Mouse (Mus musculus): ENCODE measurements around the gene Il4. TPM values are rescaled to one million over a fixed set of nuclear protein-coding genes. Genes with fewer than 3 reads are reported as not detected.
A peak's percentile ranks its signal among the peaks of the same experiment; 100 is the strongest.

Il4 gene
- polyA plus RNA-seq, 1 experiment from 2014 or later: 0.88 TPM

DNA sequence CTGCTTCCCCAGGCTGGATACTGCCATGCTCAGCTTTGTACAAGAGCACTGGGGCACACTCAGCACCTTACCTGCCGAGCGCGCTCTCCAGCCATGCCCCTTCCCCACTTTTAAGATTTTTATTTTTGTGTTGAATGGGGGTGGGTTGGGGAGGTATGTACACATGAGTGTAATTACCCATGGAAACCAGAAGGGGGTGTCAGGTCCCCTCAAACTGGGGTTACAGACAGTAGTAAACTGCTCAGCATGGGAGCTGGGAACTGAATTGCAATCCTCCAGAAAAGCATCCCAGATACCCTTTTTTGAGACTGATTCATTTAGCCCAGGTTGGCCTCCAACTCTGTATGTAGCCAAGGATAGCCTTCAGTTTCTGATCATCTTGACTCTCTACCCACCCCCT lies 13.5 kb downstream of the Il4 start:
- no peaks in the 10 kb centered on the region for H3K4me1 ChIP-seq (ENCODE audit: control insufficient read depth, insufficient read depth, low read length)
- no peak overlapping the region for H3K4me3 ChIP-seq (ENCODE audit: low read depth, low read length)
- WGBS: 94% methylated on average over 3 of the region's 3 CpGs
- H3K4me2 ChIP-seq (ENCODE audit: low read depth, severe bottlenecking): no peak overlapping the region
- no peak overlapping the region for H3K9ac ChIP-seq (ENCODE audit: low read length)
- H3K27ac ChIP-seq (replicated peaks; ENCODE audit: low read depth, low read length): no peak overlapping the region
- no peak for ATAC-seq (ENCODE audit: insufficient number of reproducible peaks, low FRiP score, low TSS enrichment, low read depth)
- no peaks in the 10 kb centered on the region for H3K9me3 ChIP-seq (ENCODE audit: control insufficient read depth, low read length)
- no peaks in the 10 kb centered on the region for H3K27me3 ChIP-seq (ENCODE audit: control insufficient read depth, insufficient read depth, low read length)
- no peaks in the 10 kb centered on the region for H3K36me3 ChIP-seq (ENCODE audit: control insufficient read depth, insufficient read depth, low read length)
- no peak for DNase-seq (ENCODE audit: low spot score)

DNA sequence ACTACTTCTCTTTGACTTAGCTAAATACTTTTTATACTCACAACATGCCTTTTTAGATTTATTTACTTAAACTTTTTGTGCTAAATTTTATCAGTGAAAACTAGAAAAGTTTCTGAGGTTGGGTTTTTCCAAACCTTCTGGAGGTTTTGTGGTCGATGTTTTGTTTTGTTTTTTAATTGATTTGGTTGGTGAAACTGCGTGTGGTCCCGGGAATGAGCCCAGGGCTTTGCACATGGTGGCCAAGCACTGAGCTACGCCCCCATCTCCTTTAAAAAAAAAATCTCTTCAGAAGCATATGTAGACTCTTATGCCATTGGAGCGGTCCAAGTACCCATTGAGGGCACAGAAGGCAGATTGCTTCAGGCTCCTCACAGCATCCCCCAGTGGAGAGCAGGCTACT lies 27.4 kb downstream of the Il4 start:
- Histone ChIP-seq H3K9ac (ENCODE audit: low read length) (no peak overlapping the region), H3K9me3 (ENCODE audit: control insufficient read depth, low read length) (no peaks in the 10 kb centered on the region), H3K36me3 (ENCODE audit: control insufficient read depth, insufficient read depth, low read length) (peaks cover 3% of the 10 kb centered on the region; the same call in 1 of the 2 replicates), H3K4me2 (ENCODE audit: low read depth, severe bottlenecking) (no peak overlapping the region), H3K4me3 (ENCODE audit: low read depth, low read length) (no peak overlapping the region), H3K27ac (replicated peaks; ENCODE audit: low read depth, low read length) (no peak overlapping the region), H3K27me3 (ENCODE audit: control insufficient read depth, insufficient read depth, low read length) (no peaks in the 10 kb centered on the region), H3K4me1 (ENCODE audit: control insufficient read depth, insufficient read depth, low read length) (no peaks in the 10 kb centered on the region)
- DNase-seq (ENCODE audit: low spot score) (no peak), ATAC-seq (ENCODE audit: insufficient number of reproducible peaks, low FRiP score, low TSS enrichment, low read depth) (no peak)
- 94% methylated on average over 5 of the region's 5 CpGs for WGBS

DNA sequence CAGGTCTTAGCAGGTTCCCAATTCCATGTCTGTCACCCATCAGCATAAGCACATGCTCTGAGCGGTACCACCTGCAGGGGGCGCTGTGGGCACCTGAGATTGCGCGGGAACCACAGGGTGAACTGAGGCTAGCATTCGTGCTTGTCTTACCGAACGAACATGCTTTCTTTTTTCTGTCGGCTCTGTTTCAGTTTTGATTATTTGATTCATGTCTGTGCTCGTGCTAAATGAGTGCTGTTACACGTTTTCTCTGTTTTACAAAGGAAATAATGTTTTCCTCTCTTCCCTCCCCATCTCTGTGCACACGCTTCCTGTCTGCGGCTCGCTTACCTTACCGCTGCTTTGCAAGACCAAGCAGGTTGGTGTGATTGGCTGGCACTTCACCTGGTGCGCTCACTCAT lies 28.1 kb downstream of the Il4 start:
- DNase-seq (ENCODE audit: low spot score) (peak; percentile 75), ATAC-seq (ENCODE audit: insufficient number of reproducible peaks, low FRiP score, low TSS enrichment, low read depth) (no peak)
- no peak overlapping the region for H3K4me2 ChIP-seq (ENCODE audit: low read depth, severe bottlenecking)
- H3K27me3 ChIP-seq (ENCODE audit: control insufficient read depth, insufficient read depth, low read length): no peaks in the 10 kb centered on the region
- no peak overlapping the region for H3K4me3 ChIP-seq (ENCODE audit: low read depth, low read length)
- H3K27ac ChIP-seq (replicated peaks; ENCODE audit: low read depth, low read length): no peak overlapping the region
- H3K4me1 ChIP-seq (ENCODE audit: control insufficient read depth, insufficient read depth, low read length): no peaks in the 10 kb centered on the region
- H3K9me3 ChIP-seq (ENCODE audit: control insufficient read depth, low read length): no peaks in the 10 kb centered on the region
- H3K9ac ChIP-seq (ENCODE audit: low read length): no peak overlapping the region
- 47% methylated on average over 15 of the region's 15 CpGs for WGBS
- peaks cover 3% of the 10 kb centered on the region; the same call in 1 of the 2 replicates for H3K36me3 ChIP-seq (ENCODE audit: control insufficient read depth, insufficient read depth, low read length)

DNA sequence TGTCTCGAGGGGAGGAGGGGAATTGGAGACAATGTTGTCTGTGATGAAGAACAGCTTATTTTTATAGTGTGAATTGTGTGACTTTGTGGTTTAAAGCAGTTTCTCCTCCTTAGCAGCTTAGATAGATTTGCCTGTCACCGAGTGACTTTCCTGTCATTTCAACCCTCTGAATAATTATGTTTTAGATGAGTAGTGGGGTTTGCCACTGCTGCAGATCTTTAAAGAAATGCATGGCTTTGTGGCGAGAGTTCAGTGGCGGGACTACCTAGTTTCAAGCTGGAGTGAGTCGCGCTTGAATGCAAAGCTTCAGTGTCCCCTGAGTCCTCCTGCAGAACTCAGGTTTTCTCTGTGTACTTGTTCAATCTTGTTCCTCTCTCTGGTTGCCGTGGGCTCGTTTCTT lies 30.2 kb downstream of the Il4 start:
- Histone ChIP-seq H3K4me3 (ENCODE audit: low read depth, low read length) (no peak overlapping the region), H3K36me3 (ENCODE audit: control insufficient read depth, insufficient read depth, low read length) (no peaks in the 10 kb centered on the region), H3K9me3 (ENCODE audit: control insufficient read depth, low read length) (no peaks in the 10 kb centered on the region), H3K27me3 (ENCODE audit: control insufficient read depth, insufficient read depth, low read length) (no peaks in the 10 kb centered on the region), H3K27ac (replicated peaks; ENCODE audit: low read depth, low read length) (no peak overlapping the region), H3K4me1 (ENCODE audit: control insufficient read depth, insufficient read depth, low read length) (no peaks in the 10 kb centered on the region), H3K9ac (ENCODE audit: low read length) (no peak overlapping the region), H3K4me2 (ENCODE audit: low read depth, severe bottlenecking) (no peak overlapping the region)
- no peak for ATAC-seq (ENCODE audit: insufficient number of reproducible peaks, low FRiP score, low TSS enrichment, low read depth)
- no peak for DNase-seq (ENCODE audit: low spot score)
- WGBS: 90% methylated on average over 8 of the region's 8 CpGs

DNA sequence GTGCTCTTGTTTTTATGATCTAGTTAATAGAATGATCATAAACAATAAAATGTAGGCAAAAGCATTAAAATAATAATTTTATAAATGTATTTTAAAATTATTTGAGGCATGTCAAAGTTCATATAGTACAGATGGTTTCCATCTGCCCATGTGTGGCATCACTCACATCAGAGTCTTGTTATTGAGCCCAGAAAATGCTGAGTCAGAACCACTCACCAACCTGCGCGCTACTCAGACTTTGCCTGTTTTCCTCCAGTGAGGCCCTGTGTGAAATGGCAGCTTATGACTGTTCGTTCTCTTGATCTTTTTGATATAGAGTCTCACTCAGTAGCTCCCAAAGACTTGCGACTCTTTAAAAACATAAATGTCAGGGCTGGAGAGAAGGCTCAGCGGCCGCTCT lies 33.0 kb downstream of the Il4 start:
- Histone ChIP-seq H3K27me3 (ENCODE audit: control insufficient read depth, insufficient read depth, low read length) (no peaks in the 10 kb centered on the region), H3K4me1 (ENCODE audit: control insufficient read depth, insufficient read depth, low read length) (no peaks in the 10 kb centered on the region), H3K36me3 (ENCODE audit: control insufficient read depth, insufficient read depth, low read length) (peaks cover 3% of the 10 kb centered on the region; the same call in 1 of the 2 replicates), H3K27ac (replicated peaks; ENCODE audit: low read depth, low read length) (no peak overlapping the region), H3K4me3 (ENCODE audit: low read depth, low read length) (no peak overlapping the region), H3K4me2 (ENCODE audit: low read depth, severe bottlenecking) (no peak overlapping the region), H3K9ac (ENCODE audit: low read length) (no peak overlapping the region), H3K9me3 (ENCODE audit: control insufficient read depth, low read length) (no peaks in the 10 kb centered on the region)
- 97% methylated on average over 6 of the region's 6 CpGs for WGBS
- ATAC-seq (ENCODE audit: insufficient number of reproducible peaks, low FRiP score, low TSS enrichment, low read depth): no peak
- DNase-seq (ENCODE audit: low spot score): no peak

DNA sequence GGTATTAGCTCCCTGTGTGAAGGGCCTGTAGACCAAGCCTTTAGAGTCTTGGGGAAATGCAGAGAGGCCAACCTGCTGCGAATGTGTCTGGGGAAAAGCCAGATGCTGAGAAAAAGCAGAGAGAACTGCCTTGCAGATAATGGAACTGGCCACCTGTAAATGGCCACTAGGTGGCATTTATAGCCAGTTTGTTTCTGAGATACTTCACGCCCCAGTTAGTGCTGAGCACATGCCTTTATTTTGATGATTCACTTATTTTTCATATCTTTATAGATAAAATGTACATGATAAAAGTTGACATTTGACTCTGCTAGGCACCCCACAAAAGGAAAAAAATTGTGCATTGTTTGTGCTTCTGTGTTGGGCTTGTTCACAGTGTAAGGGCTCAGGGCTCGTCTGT lies 33.6 kb downstream of the Il4 start:
- ATAC-seq (ENCODE audit: insufficient number of reproducible peaks, low FRiP score, low TSS enrichment, low read depth) (no peak), DNase-seq (ENCODE audit: low spot score) (peak; percentile 40)
- Histone ChIP-seq H3K27me3 (ENCODE audit: control insufficient read depth, insufficient read depth, low read length) (no peaks in the 10 kb centered on the region), H3K9ac (ENCODE audit: low read length) (no peak overlapping the region), H3K9me3 (ENCODE audit: control insufficient read depth, low read length) (no peaks in the 10 kb centered on the region), H3K4me3 (ENCODE audit: low read depth, low read length) (no peak overlapping the region), H3K4me2 (ENCODE audit: low read depth, severe bottlenecking) (no peak overlapping the region), H3K27ac (replicated peaks; ENCODE audit: low read depth, low read length) (no peak overlapping the region), H3K4me1 (ENCODE audit: control insufficient read depth, insufficient read depth, low read length) (no peaks in the 10 kb centered on the region), H3K36me3 (ENCODE audit: control insufficient read depth, insufficient read depth, low read length) (peaks cover 5% of the 10 kb centered on the region; the same call in 1 of the 2 replicates)
- WGBS: 61% methylated on average over 3 of the region's 3 CpGs

DNA sequence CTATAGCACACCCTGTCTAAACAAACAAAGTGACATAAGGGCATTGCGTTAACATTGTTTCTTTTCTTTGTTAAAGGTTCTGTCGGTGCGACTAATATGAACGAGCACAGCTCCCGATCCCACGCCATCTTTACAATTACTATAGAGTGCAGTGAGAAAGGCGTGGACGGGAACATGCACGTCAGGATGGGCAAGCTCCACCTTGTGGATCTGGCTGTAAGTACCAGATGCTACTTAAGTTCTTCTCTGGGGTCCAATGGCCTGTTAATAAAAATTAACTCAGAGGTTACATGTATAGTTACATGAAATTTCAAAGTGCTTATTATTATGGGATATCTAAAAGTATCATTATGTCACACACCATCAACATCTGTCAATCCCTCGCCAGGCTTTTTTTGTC lies 35.3 kb downstream of the Il4 start:
- Histone ChIP-seq H3K4me2 (ENCODE audit: low read depth, severe bottlenecking) (no peak overlapping the region), H3K27ac (replicated peaks; ENCODE audit: low read depth, low read length) (no peak overlapping the region), H3K9me3 (ENCODE audit: control insufficient read depth, low read length) (no peaks in the 10 kb centered on the region), H3K9ac (ENCODE audit: low read length) (no peak overlapping the region), H3K27me3 (ENCODE audit: control insufficient read depth, insufficient read depth, low read length) (no peaks in the 10 kb centered on the region), H3K4me3 (ENCODE audit: low read depth, low read length) (no peak overlapping the region), H3K36me3 (ENCODE audit: control insufficient read depth, insufficient read depth, low read length) (peaks cover 5% of the 10 kb centered on the region; the same call in 1 of the 2 replicates), H3K4me1 (ENCODE audit: control insufficient read depth, insufficient read depth, low read length) (no peaks in the 10 kb centered on the region)
- 92% methylated on average over 10 of the region's 10 CpGs for WGBS
- no peak for ATAC-seq (ENCODE audit: insufficient number of reproducible peaks, low FRiP score, low TSS enrichment, low read depth)
- no peak for DNase-seq (ENCODE audit: low spot score)

DNA sequence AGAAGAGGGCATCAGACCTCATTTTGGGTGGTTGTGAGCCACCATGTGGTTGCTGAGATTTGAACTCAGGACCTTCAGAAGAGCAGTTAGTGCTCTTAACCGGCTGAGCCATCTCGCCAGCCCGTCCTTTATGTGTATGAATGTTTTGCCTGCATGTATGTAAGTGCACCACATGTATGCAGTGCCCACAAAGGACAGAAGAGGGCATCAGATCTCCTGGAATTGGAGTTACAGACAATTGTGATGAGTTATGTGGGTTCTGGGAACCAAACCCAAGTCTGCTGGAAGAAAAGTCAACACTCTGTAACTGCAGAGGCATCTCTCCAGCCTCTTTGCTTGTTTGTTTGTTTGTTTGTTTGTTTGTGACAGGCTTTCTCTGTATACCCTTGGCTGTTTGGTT lies 37.9 kb downstream of the Il4 start:
- WGBS: 98% methylated on average over 3 of the region's 3 CpGs
- no peak overlapping the region for H3K4me3 ChIP-seq (ENCODE audit: low read depth, low read length)

More for the DNA sequence above, 37.9 kb downstream of the Il4 start:
- Histone ChIP-seq H3K9ac (ENCODE audit: low read length) (no peak overlapping the region), H3K4me1 (ENCODE audit: control insufficient read depth, insufficient read depth, low read length) (no peaks in the 10 kb centered on the region), H3K27ac (replicated peaks; ENCODE audit: low read depth, low read length) (no peak overlapping the region), H3K27me3 (ENCODE audit: control insufficient read depth, insufficient read depth, low read length) (no peaks in the 10 kb centered on the region), H3K4me2 (ENCODE audit: low read depth, severe bottlenecking) (no peak overlapping the region), H3K36me3 (ENCODE audit: control insufficient read depth, insufficient read depth, low read length) (peaks cover 5% of the 10 kb centered on the region; the same call in 1 of the 2 replicates), H3K9me3 (ENCODE audit: control insufficient read depth, low read length) (no peaks in the 10 kb centered on the region)
- no peak for ATAC-seq (ENCODE audit: insufficient number of reproducible peaks, low FRiP score, low TSS enrichment, low read depth)
- DNase-seq (ENCODE audit: low spot score): no peak

All from limb, embryonic 11.5 days (tissue).